Mouse (Mus musculus) hindbrain, embryonic 11.5 days (tissue): ENCODE measurements around the gene Slc25a20. TPM values are rescaled to one million over a fixed set of nuclear protein-coding genes. Genes with fewer than 3 reads are reported as not detected.

Source experiments
- ATAC-seq: fragments of 200-750 bp; cut with Nextera tagmentation; 2 replicates; pipeline ENCODE4 v1.8.0; 2017; ENCODE audit warnings: mild to moderate bottlenecking, moderate TSS enrichment, moderate library complexity; ENCODE audit not compliant: low FRiP score
- DNase-seq: peaks from one replicate; pipeline ENCODE4 v3.0.0-alpha.2; 2015; ENCODE audit warnings: low spot score
- H3K27ac ChIP-seq: fragments of 300-500 bp; sonication (generic); 2 replicates; pipeline ENCODE4 v1.5.1; 2014; ENCODE audit warnings: mild to moderate bottlenecking, low read depth, low read length
- H3K27me3 ChIP-seq: fragments of 300-500 bp; sonication (generic); 2 replicates; pipeline ENCODE4 v1.6.1; 2014; ENCODE audit warnings: mild to moderate bottlenecking, low read length, moderate library complexity, mixed read lengths; ENCODE audit not compliant: control insufficient read depth, insufficient read depth
- H3K36me3 ChIP-seq: fragments of 300-500 bp; sonication (generic); 2 replicates; pipeline ENCODE4 v1.6.1; 2014; ENCODE audit warnings: mild to moderate bottlenecking, low read length, moderate library complexity, mixed read lengths; ENCODE audit not compliant: control insufficient read depth, insufficient read depth
- H3K4me1 ChIP-seq: fragments of 300-500 bp; sonication (generic); replicated peaks from 2 replicates; pipeline ENCODE4 v1.6.1; 2014; ENCODE audit warnings: low read length, mixed read lengths; ENCODE audit not compliant: control insufficient read depth, insufficient read depth
- H3K4me2 ChIP-seq: fragments of 300-500 bp; sonication (generic); replicated peaks from 2 replicates; pipeline ENCODE4 v1.6.1; 2014; ENCODE audit warnings: mild to moderate bottlenecking, low read depth, low read length
- H3K4me3 ChIP-seq: fragments of 300-500 bp; sonication (generic); 2 replicates; pipeline ENCODE4 v1.5.1; 2014; ENCODE audit warnings: low read depth, low read length
- H3K9ac ChIP-seq: fragments of 300-500 bp; sonication (generic); 2 replicates; pipeline ENCODE4 v1.6.1; 2014; ENCODE audit warnings: low read depth, low read length
- H3K9me3 ChIP-seq: fragments of 300-500 bp; sonication (generic); 2 replicates; pipeline ENCODE4 v1.6.1; 2016; ENCODE audit warnings: low read length; ENCODE audit not compliant: control insufficient read depth
- WGBS: fragments of 180-500 bp; shearing (Covaris S2); extraction: QIAGEN DNeasy Blood & Tissue Kit; methylation state at CpG from one replicate; pipeline ENCODE4 v1.1.7; 2014; 5-methylcytosine and 5-hydroxymethylcytosine counted together
- polyA plus RNA-seq: library from polyadenylated mRNA; unstranded; fragments of >200 nt; fragmentation: Nextera tagmentation; extraction: Ambion mirVana; gene quantifications from 2 replicates; pipeline ENCODE4 v1.2.1, GENCODE M21; 2014

Gene Slc25a20
- polyA plus RNA-seq = 22.8 and 27.5 TPM in 2 replicates

- ATAC-seq (peak; percentile 86), DNase-seq (peak; percentile 84)
- H3K4me1 ChIP-seq = 0 out of 2 replicates have a peak, but pooled peaks cover 2% of the 10 kb centered on the region
- WGBS = 3% methylated on average over 35 of the region's 37 CpGs
- no peaks in the 10 kb centered on the region for H3K27me3 ChIP-seq
- H3K9ac ChIP-seq = peak within 1 kb of the TSS; percentile 64
- H3K27ac ChIP-seq = no peak within 1 kb of the TSS
- peak within 1 kb of the TSS; percentile 61 for H3K4me3 ChIP-seq
- H3K9me3 ChIP-seq = no peaks in the 10 kb centered on the region
- peak within 1 kb of the TSS; percentile 51 for H3K4me2 ChIP-seq
- no peaks in the 10 kb centered on the region for H3K36me3 ChIP-seq
Measured at GRCm38 (mm10) chr9:108661677-108662612, at the start of gene Slc25a20. TSS of gene Slc25a20 (plus strand) at chr9:108662088.

- ATAC-seq = no peak
- Histone ChIP-seq H3K4me2 (no peak overlapping the region), H3K4me3 (no peak overlapping the region), H3K36me3 (no peaks in the 10 kb centered on the region; the same call in 1 of the 2 replicates), H3K9ac (no peak overlapping the region), H3K9me3 (no peaks in the 10 kb centered on the region), H3K4me1 (no peaks in the 10 kb centered on the region), H3K27ac (no peak overlapping the region), H3K27me3 (no peaks in the 10 kb centered on the region)
- 90% methylated on average over 1 of the region's 1 CpGs for WGBS
- no peak for DNase-seq
Measured at GRCm38 (mm10) chr9:108617301-108617700, 44.6 kb upstream of the Slc25a20 start.

- H3K27me3 ChIP-seq = no peaks in the 10 kb centered on the region
- no peak overlapping the region for H3K9ac ChIP-seq
- H3K4me1 ChIP-seq = no peaks in the 10 kb centered on the region
- H3K9me3 ChIP-seq = no peaks in the 10 kb centered on the region
- H3K27ac ChIP-seq = no peak overlapping the region
- no peak overlapping the region for H3K4me2 ChIP-seq
- no peak for DNase-seq
- ATAC-seq = no peak
- H3K36me3 ChIP-seq = no peaks in the 10 kb centered on the region
- WGBS = 90% methylated on average over 2 of the region's 2 CpGs
- no peak overlapping the region for H3K4me3 ChIP-seq
Measured at GRCm38 (mm10) chr9:108626498-108626897, 35.4 kb upstream of the Slc25a20 start.

GRCm38 (mm10) chr9:108628141-108628540, 33.7 kb upstream of the Slc25a20 start:
- no peak for ATAC-seq
- Histone ChIP-seq H3K4me2 (no peak overlapping the region), H3K4me1 (no peaks in the 10 kb centered on the region), H3K27me3 (no peaks in the 10 kb centered on the region), H3K9ac (no peak overlapping the region), H3K27ac (no peak overlapping the region), H3K36me3 (no peaks in the 10 kb centered on the region), H3K9me3 (no peaks in the 10 kb centered on the region), H3K4me3 (no peak overlapping the region)
- 89% methylated on average over 4 of the region's 4 CpGs for WGBS
- no peak for DNase-seq

- no peak for ATAC-seq
- Histone ChIP-seq H3K9ac (no peak overlapping the region), H3K27me3 (no peaks in the 10 kb centered on the region), H3K4me2 (no peak overlapping the region), H3K36me3 (no peaks in the 10 kb centered on the region), H3K9me3 (no peaks in the 10 kb centered on the region), H3K4me3 (no peak overlapping the region), H3K27ac (no peak overlapping the region), H3K4me1 (no peaks in the 10 kb centered on the region)
- no peak for DNase-seq
- 96% methylated on average over 1 of the region's 1 CpGs for WGBS
Measured at GRCm38 (mm10) chr9:108630683-108631082, 31.2 kb upstream of the Slc25a20 start.

- Histone ChIP-seq H3K4me2 (no peak overlapping the region), H3K4me3 (no peak overlapping the region), H3K9ac (no peak overlapping the region), H3K4me1 (no peaks in the 10 kb centered on the region), H3K36me3 (no peaks in the 10 kb centered on the region), H3K27ac (no peak overlapping the region), H3K27me3 (no peaks in the 10 kb centered on the region), H3K9me3 (no peaks in the 10 kb centered on the region)
- no peak for DNase-seq
- no peak for ATAC-seq
- WGBS = 94% methylated on average over 5 of the region's 5 CpGs
Measured at GRCm38 (mm10) chr9:108631631-108632256, 30.1 kb upstream of the Slc25a20 start.

GRCm38 (mm10) chr9:108632375-108632774, 29.5 kb upstream of the Slc25a20 start:
- Histone ChIP-seq H3K4me1 (no peaks in the 10 kb centered on the region), H3K4me3 (no peak overlapping the region), H3K36me3 (no peaks in the 10 kb centered on the region), H3K27me3 (no peaks in the 10 kb centered on the region), H3K9me3 (no peaks in the 10 kb centered on the region), H3K4me2 (no peak overlapping the region), H3K9ac (no peak overlapping the region), H3K27ac (no peak overlapping the region)
- ATAC-seq = no peak
- no peak for DNase-seq
- 92% methylated on average over 5 of the region's 5 CpGs for WGBS

GRCm38 (mm10) chr9:108633846-108634245, 28.0 kb upstream of the Slc25a20 start:
- no peak overlapping the region for H3K9ac ChIP-seq
- H3K27ac ChIP-seq = no peak overlapping the region
- no peaks in the 10 kb centered on the region for H3K4me1 ChIP-seq
- ATAC-seq (no peak), DNase-seq (no peak)
- H3K4me3 ChIP-seq = no peak overlapping the region
- H3K4me2 ChIP-seq = no peak overlapping the region
- no peaks in the 10 kb centered on the region for H3K9me3 ChIP-seq
- no peaks in the 10 kb centered on the region for H3K27me3 ChIP-seq
- no peaks in the 10 kb centered on the region for H3K36me3 ChIP-seq
- WGBS = 84% methylated on average over 2 of the region's 2 CpGs
